Mouse (Mus musculus) ES-Bruce4 (cell line): ENCODE results near the gene Dscaml1.

Experiments
- CTCF ChIP-seq: IDR thresholded peaks from one replicate; pipeline ENCODE4 v1.8.1; 2011; ENCODE audit warnings: low read depth, low read length
- EP300 ChIP-seq: IDR thresholded peaks from 2 replicates; pipeline ENCODE4 v1.6.1; 2011; ENCODE audit warnings: low read depth, low read length; ENCODE audit not compliant: insufficient read depth
- POLR2A ChIP-seq: IDR thresholded peaks from one replicate; pipeline ENCODE4 v1.8.1; 2011; ENCODE audit warnings: low read length; ENCODE audit not compliant: insufficient read depth

- TF ChIP-seq EP300: no peak
- TF ChIP-seq POLR2A: no peak
- TF ChIP-seq CTCF: no peak
Measured at GRCm38 (mm10) chr9:45651078-45651809, 224.8 kb downstream of the Dscaml1 start.
